Comparison of ENCODE assay signal across 23 mouse cellular contexts in the genomic region with DNA sequence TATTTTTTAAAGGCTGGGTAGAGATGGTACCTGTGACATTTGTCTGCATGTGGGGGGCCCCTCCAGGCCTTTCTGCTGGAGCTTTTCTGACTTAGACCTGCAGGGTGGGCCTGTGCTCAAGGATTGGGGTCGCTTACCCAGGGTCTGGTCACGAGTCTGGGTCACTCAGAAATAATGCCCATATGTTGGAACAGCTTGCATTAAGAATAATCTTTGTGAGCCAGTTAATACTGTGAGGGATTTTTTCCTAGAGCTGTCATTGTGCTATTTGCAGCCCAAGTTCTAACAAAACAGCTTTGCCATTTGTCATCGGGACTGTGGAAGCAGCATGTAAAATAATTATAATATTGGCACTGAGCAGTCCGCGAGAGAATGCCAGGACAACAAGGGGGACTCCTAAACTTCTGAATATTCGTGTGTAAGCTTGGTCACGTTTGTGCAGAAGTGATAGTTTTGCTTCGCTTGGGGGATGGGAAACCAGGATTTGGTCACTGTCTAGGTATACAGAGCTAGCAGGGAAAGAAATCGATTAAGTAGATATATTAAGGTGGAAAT.
A peak's percentile ranks its signal among the peaks of the same experiment; 100 is the strongest.
DNase-seq lines count a peak whose midpoint lies in the region; ATAC-seq and TF ChIP-seq lines count a peak whose summit lies in the region.
"Had no signal": no experiment of that assay in that cellular context is flagged by ENCODE, and none has a peak within 500 bp of the region (broad histone marks: within the 10 kb centered on the region; RNA-seq: fewer than 3 reads in every experiment).

No protein-coding gene starts in this region.

- 44% methylated on average over 9 of the region's 9 CpGs for WGBS in forebrain, postnatal 0 days
- 75% methylated on average over 9 of the region's 9 CpGs for WGBS in forebrain, embryonic 11.5 days
- 58% methylated on average over 9 of the region's 9 CpGs for WGBS in embryonic facial prominence, embryonic 15.5 days

- no peak overlapping the region for H3K9ac ChIP-seq in forebrain, postnatal 0 days
- no peak overlapping the region for H3K9ac ChIP-seq in forebrain, embryonic 11.5 days (ENCODE audit: low read length)
- no peak overlapping the region for H3K9ac ChIP-seq in embryonic facial prominence, embryonic 15.5 days
- H3K9ac ChIP-seq: heart, embryonic 13.5 days; limb, embryonic 13.5 days; liver, embryonic 14.5 days; lung, embryonic 15.5 days had no signal

- DNase-seq in forebrain, postnatal 0 days = peak; percentile 58
- no peak for DNase-seq in forebrain, embryonic 11.5 days (ENCODE audit: low spot score)
- DNase-seq in layer of hippocampus, adult 2 months (ENCODE audit: low spot score in 2 of 2) = peak in 1 of 2 experiments; percentile 34
- DNase-seq in layer of hippocampus, postnatal 25 days (ENCODE audit: extremely low spot score in 1 of 2, low spot score in 1 of 2) = no peak
- DNase-seq in retina, postnatal 7 days (ENCODE audit: low read depth, low spot score) = peak; percentile 60
- no peak for DNase-seq in left cerebral cortex, postnatal 4 days
- DNase-seq: adrenal gland, postnatal 25 days; B cell, adult 2 months; cerebellum, adult 11-12 months; cerebellum, postnatal 25 days; gastrocnemius, postnatal 25 days; kidney, adult 18-20 months; lung, postnatal 4 days; right cerebral cortex, postnatal 14 days; spleen, adult 18-20 months; thymus, postnatal 4 days had no signal

- H3K4me1 ChIP-seq in forebrain, postnatal 0 days (ENCODE audit: insufficient read depth) = peaks cover 3% of the 10 kb centered on the region
- H3K4me1 ChIP-seq in forebrain, embryonic 11.5 days (replicated peaks; ENCODE audit: control insufficient read depth, insufficient read depth, low read length) = peaks cover 9% of the 10 kb centered on the region; the same call in 1 of the 2 replicates
- H3K4me1 ChIP-seq in embryonic facial prominence, embryonic 15.5 days = peaks cover 12% of the 10 kb centered on the region; the same call in 1 of the 2 replicates

- no peaks in the 10 kb centered on the region for H3K27me3 ChIP-seq in forebrain, postnatal 0 days (ENCODE audit: insufficient read depth, low read length)
- H3K27me3 ChIP-seq in forebrain, embryonic 11.5 days (ENCODE audit: control insufficient read depth, insufficient read depth, low read length) = no peaks in the 10 kb centered on the region
- no peaks in the 10 kb centered on the region for H3K27me3 ChIP-seq in embryonic facial prominence, embryonic 15.5 days
- H3K27me3 ChIP-seq: limb, embryonic 13.5 days; lung, embryonic 15.5 days had no signal

- H3K36me3 ChIP-seq in forebrain, postnatal 0 days (ENCODE audit: insufficient read depth) = no peaks in the 10 kb centered on the region
- H3K36me3 ChIP-seq in forebrain, embryonic 11.5 days (ENCODE audit: control insufficient read depth, insufficient read depth, low read length) = no peaks in the 10 kb centered on the region
- no peaks in the 10 kb centered on the region for H3K36me3 ChIP-seq in embryonic facial prominence, embryonic 15.5 days
- H3K36me3 ChIP-seq: heart, embryonic 13.5 days; limb, embryonic 13.5 days; lung, embryonic 15.5 days had no signal

- no peak overlapping the region for H3K4me3 ChIP-seq in forebrain, postnatal 0 days (ENCODE audit: low read depth, low read length)
- no peak overlapping the region for H3K4me3 ChIP-seq in forebrain, embryonic 11.5 days (ENCODE audit: low read depth, low read length)
- no peak overlapping the region for H3K4me3 ChIP-seq in layer of hippocampus, adult 2 months
- H3K4me3 ChIP-seq in embryonic facial prominence, embryonic 15.5 days (replicated peaks) = no peak overlapping the region
- H3K4me3 ChIP-seq: erythroblast, embryonic 14.5 days; heart, embryonic 13.5 days; limb, embryonic 13.5 days; lung, embryonic 15.5 days had no signal

- no peak for TF ChIP-seq CTCF in forebrain, postnatal 0 days (IDR thresholded peaks at IDR 0.05; ENCODE audit: low read depth)
- TF ChIP-seq CTCF in layer of hippocampus, adult 2 months (conservative IDR thresholded peaks at IDR 0.05) = no peak

- intact Hi-C loops in left cerebral cortex, postnatal 4 days (cut with DNase I) = no loop called here

- H3K9me3 ChIP-seq in forebrain, postnatal 0 days (ENCODE audit: low read length) = no peaks in the 10 kb centered on the region
- H3K9me3 ChIP-seq in forebrain, embryonic 11.5 days (ENCODE audit: control insufficient read depth, low read length) = no peaks in the 10 kb centered on the region
- no peaks in the 10 kb centered on the region for H3K9me3 ChIP-seq in embryonic facial prominence, embryonic 15.5 days (replicated peaks)
- H3K9me3 ChIP-seq: heart, embryonic 13.5 days; limb, embryonic 13.5 days; lung, embryonic 15.5 days had no signal

- H3K4me2 ChIP-seq in forebrain, postnatal 0 days (ENCODE audit: low read depth) = no peak overlapping the region
- no peak overlapping the region for H3K4me2 ChIP-seq in forebrain, embryonic 11.5 days (ENCODE audit: low read depth, low read length, severe bottlenecking)
- no peak overlapping the region for H3K4me2 ChIP-seq in embryonic facial prominence, embryonic 15.5 days (replicated peaks)
- H3K4me2 ChIP-seq: heart, embryonic 13.5 days; limb, embryonic 13.5 days; lung, embryonic 15.5 days had no signal

- peak overlapping the region; percentile 41; the same call in 1 of the 2 replicates for H3K27ac ChIP-seq in forebrain, postnatal 0 days (ENCODE audit: low read depth, low read length)
- no peak overlapping the region for H3K27ac ChIP-seq in forebrain, embryonic 11.5 days (ENCODE audit: low read depth, low read length)
- peak overlapping the region; percentile 58 for H3K27ac ChIP-seq in layer of hippocampus, adult 2 months
- peak overlapping the region; percentile 76 for H3K27ac ChIP-seq in embryonic facial prominence, embryonic 15.5 days (replicated peaks)
- H3K27ac ChIP-seq: heart, embryonic 13.5 days; kidney, postnatal 0 days; limb, embryonic 13.5 days; liver, embryonic 14.5 days; lung, embryonic 15.5 days had no signal

- peak; percentile 40 for ATAC-seq in forebrain, postnatal 0 days
- ATAC-seq in forebrain, embryonic 11.5 days (replicated peaks; ENCODE audit: low FRiP score) = no peak
- no peak for ATAC-seq in embryonic facial prominence, embryonic 15.5 days (ENCODE audit: insufficient number of reproducible peaks, low FRiP score, low TSS enrichment, low read depth)

Comparison
In these comparisons a context has a peak if more than half of its experiments do, and no peak if none do; other contexts are left out.
1. DNase-seq: peak in forebrain, postnatal 0 days (single experiment) and retina, postnatal 7 days (single experiment); none in forebrain, embryonic 11.5 days (single experiment), layer of hippocampus, postnatal 25 days (0 of 2) and left cerebral cortex, postnatal 4 days (single experiment).